Mouse (Mus musculus): ENCODE measurements at regions not wholly inside any gene's neighbourhood (a gene's known extent, or its start where the extent isn't known, plus 50 kb on each side); places are given as distances from the start of the nearest gene placed in this dataset.

- DNase-seq (ENCODE audit: extremely low read depth, insufficient read length, low spot score) = no peak
Observed at GRCm38 (mm10) chr8:90192856-90193255, 155.3 kb downstream of the Tox3 start.

DNA sequence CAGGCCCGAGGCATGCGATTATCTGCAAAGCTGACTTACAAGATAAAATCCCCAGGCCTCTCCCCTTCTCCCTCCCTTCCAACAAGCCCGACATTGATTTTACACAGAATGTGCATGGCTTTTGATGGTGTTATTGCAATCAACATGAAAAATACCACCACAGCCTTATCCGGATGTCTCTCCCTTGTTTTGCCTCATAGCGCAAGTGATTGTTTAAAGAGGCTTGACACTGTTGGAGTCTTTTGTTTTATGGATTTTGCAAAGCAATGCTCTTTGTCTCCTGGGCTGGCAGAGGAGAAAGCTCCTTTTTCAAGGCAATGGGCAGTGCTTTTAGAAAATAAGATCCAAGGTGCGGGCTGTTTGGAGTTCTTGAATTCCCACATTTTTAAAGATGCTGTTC lies 165.3 kb downstream of the Tox3 start:
- no peak for DNase-seq (ENCODE audit: extremely low read depth, insufficient read length, low spot score)

GRCm38 (mm10) chr8:90176771-90177170 lies 171.4 kb downstream of the Tox3 start:
- no peak for DNase-seq (ENCODE audit: extremely low read depth, insufficient read length, low spot score)

GRCm38 (mm10) chr8:90176335-90176734 lies 171.8 kb downstream of the Tox3 start:
- DNase-seq (ENCODE audit: extremely low read depth, insufficient read length, low spot score) = no peak

- DNase-seq (ENCODE audit: extremely low read depth, insufficient read length, low spot score) = no peak
Observed at GRCm38 (mm10) chr8:90166639-90167038, 181.5 kb downstream of the Tox3 start.

GRCm38 (mm10) chr8:90151477-90151876 lies 196.7 kb downstream of the Tox3 start:
- no peak for DNase-seq (ENCODE audit: extremely low read depth, insufficient read length, low spot score)

GRCm38 (mm10) chr8:90149903-90150302 lies 198.2 kb downstream of the Tox3 start:
- DNase-seq (ENCODE audit: extremely low read depth, insufficient read length, low spot score) = no peak

DNA sequence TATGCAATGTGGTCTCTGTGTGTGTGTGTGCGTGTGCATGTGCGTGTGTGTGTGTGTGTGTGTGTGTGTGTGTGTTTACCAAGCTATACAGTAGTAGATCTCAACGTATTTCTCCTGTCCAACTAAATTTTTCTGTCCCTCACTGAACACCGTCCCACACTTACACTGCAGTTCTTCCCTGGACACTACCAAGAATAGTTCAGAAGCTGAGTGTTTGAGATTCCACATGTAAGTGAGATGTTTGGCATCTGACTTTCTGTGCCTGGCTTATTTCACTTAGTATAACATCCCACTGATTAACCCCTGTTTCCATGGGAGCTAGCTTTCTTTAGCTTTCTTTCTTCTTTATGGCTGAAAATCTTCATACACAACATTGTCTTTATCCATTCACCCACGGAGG lies 213.5 kb downstream of the Tox3 start:
- DNase-seq (ENCODE audit: extremely low read depth, insufficient read length, low spot score) = no peak

GRCm38 (mm10) chr8:90130704-90131267 lies 217.4 kb downstream of the Tox3 start:
- DNase-seq (ENCODE audit: extremely low read depth, insufficient read length, low spot score) = no peak

- DNase-seq (ENCODE audit: extremely low read depth, insufficient read length, low spot score) = no peak
Observed at GRCm38 (mm10) chr8:90125426-90125825, 222.7 kb downstream of the Tox3 start.

GRCm38 (mm10) chr8:90123101-90123500 lies 225.0 kb downstream of the Tox3 start:
- no peak for DNase-seq (ENCODE audit: extremely low read depth, insufficient read length, low spot score)

DNA sequence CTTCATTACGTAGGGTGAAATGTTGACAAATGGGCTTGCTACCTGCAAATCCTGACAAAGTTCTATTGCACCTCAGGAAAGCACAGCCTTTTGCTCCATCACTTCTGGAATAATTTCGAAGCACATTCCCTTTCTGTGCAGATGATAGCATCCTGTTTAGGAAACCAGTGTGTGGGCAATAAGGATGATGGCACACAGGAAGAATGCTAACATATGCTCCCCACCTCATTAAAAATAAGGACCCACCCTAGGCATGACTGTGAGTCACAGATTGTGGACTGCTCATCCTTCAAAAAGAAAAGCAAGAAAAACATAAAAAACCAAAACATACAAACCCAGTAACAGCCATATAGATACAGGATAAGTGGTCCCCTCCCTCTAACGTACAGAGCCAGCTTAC lies 226.2 kb downstream of the Tox3 start:
- no peak for DNase-seq (ENCODE audit: extremely low read depth, insufficient read length, low spot score)

DNA sequence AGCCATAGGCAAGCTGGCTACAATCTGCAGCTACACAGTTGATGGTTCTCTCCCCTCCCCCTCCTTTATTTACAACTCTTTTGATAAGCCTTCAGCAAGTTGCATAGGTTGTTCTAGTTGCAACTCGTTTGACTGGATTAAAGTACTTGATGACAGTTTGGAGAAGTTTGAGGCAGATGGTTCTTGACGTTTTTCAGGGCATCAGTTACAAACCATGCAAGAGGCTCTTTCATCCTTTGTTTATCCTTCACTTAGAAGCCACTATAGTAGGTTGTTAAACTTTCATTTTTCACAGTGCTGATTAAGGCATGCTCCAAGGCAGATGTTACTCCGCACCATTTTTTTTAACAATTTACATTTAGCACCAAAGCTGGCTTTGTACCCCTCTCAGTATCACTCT lies 227.1 kb downstream of the Tox3 start:
- DNase-seq (ENCODE audit: extremely low read depth, insufficient read length, low spot score) = no peak

DNA sequence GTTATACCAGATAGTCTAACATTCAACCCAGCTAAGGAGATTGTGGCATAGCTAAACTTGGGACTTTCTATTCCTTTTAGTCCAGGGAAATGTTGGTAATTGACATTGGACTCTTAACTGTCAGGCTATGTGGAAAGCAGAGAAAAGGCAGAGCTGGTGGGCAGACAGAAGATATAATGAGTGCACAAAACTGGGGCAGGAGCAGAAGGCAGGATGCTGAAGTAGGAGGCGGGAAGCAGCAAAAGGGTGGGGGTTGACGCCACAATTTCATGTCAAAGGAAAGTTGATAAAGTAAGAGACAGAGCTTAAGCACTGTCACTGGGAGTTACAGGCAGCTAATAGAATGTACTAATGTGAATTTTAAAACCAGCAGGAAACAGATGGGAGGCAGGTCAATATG lies 232.7 kb downstream of the Tox3 start:
- DNase-seq (ENCODE audit: extremely low read depth, insufficient read length, low spot score) = no peak

DNA sequence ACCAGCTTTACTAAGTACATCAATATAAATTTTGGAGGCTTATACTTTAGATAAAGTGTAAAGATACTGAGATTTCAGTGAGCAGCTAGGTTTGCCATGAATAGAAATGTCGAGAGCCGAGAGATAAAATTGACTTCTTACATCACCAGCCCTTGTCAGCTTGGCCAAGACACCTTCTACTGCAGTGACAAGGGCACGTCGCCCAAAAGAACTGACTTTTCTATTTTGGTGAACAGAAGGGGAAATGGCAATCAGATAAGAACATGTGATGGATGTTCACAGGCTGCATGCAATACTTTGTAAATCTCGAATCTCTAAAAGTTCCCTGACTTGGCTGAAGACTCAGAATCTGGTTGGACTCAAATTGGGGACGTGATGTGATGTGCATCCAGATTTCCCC lies 247.6 kb downstream of the Tox3 start:
- DNase-seq (ENCODE audit: extremely low read depth, insufficient read length, low spot score) = no peak

DNA sequence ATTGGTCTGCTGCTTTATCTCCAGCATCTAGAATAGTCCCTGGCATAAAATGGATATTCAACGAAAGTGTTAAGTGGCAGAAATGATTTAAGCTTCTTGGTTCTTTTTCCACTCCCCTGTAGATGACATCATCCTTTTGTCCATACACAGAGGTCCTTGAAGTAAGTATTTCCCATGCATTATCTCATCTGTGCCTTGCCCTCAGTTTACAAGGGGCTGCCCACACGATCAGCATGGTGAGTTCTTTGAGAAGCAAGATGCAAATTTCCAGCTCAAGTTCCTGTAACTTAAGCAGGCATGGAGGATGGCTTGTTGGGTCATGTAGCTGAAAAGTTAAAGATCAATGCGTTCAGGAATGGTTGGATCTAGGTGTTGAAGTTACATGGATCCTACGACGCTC lies 265.5 kb downstream of the Tox3 start:
- DNase-seq (ENCODE audit: extremely low read depth, insufficient read length, low spot score) = no peak

DNA sequence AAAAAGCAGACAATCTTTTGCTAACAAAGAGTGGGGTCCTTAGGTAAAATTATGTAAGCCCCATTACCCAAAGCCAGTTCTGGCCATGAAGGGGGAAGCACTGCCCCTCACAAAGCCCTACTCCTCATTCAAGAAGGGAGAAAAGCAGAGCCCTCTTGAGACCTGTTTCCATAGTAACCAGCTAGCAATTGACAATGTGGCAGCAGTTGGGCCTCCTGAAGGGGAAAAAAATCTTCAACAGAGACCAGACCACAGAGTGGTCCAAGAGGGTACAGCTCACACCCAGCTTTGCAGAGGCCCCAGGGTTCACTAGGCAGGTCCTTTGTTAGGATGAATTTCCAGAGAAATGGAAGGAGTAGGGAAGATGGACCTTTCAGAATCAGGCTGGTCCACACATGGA lies 271.8 kb downstream of the Tox3 start:
- DNase-seq (ENCODE audit: extremely low read depth, insufficient read length, low spot score) = no peak

DNA sequence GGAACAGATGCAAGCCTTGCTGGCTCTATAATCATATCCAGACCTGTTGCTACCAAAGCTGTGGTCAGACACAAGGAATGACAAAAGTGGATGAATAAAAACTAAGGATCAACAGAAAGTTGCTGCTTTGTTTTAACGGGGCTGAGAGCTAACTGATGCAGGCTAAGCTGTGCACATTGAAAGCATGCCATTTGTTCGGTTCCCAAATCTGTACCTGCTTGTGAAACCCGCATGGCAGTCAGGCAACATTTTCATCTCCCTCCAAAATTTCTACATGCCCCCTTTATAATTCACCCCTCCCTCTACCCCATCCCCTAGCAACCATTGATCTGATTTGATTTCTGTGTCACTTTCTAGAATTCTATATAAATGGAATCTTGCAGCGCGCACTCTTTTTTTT lies 272.3 kb downstream of the Tox3 start:
- no peak for DNase-seq (ENCODE audit: extremely low read depth, insufficient read length, low spot score)

DNA sequence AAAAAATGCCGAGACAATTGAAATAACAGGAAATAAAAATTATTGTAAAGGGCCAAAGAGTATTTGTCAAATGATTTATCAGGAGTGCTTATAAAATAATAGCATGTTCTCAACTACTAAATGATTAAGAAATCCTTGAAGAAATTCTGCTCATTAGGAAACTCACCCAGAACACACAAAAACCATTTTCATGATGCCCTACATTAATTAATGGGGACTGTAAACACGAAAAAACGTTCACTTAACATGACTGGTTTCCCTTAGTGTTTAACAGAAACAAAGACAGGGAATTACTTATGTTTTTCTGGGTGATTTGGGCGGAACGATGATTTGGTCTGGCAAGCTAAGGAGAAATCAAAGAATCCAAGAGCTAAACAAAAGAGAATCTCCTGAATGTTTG lies 278.1 kb downstream of the Tox3 start:
- no peak for DNase-seq (ENCODE audit: extremely low read depth, insufficient read length, low spot score)

- DNase-seq (ENCODE audit: extremely low read depth, insufficient read length, low spot score) = no peak
Observed at GRCm38 (mm10) chr8:90069411-90069993, 278.6 kb downstream of the Tox3 start.

- no peak for DNase-seq (ENCODE audit: extremely low read depth, insufficient read length, low spot score)
Observed at GRCm38 (mm10) chr8:90068441-90068840, 279.7 kb downstream of the Tox3 start.

DNA sequence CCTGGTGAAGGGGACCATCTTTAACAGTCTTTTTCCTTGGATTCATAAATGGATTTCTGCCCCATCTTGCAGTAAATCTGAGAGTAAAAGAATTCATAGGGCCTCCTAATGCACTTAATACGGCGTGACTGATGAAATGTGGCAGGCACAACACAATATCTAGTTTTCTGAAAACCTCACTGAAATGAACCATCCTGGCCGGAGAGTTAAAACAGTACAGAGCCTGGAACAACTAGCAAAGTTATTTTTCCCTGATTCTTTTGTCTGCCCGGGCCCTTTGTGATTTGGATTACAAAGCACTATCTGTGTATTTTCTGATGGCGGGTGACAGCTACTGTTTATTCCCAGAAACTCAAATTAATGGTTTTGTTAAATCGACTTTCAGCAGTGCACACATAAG lies 283.8 kb downstream of the Tox3 start:
- DNase-seq (ENCODE audit: extremely low read depth, insufficient read length, low spot score) = no peak

DNA sequence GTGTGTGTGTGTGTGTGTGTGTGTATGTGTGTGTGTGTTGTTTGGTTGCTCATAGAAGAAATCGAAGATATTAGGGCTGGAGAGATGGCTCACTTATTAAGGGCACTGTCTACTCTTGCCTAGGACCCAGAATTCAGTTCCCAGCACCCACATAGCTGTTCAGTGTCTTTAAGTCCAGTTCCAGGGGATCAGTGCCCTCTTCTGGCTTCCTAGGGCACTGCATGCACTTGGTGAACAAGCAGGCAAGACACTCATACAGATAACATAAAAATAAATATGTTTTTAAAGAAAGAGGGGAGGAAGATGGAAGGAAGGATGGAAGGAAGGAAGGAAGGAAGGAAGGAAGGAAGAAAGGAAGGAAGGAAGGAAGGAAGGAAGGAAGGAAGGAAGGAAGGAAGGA lies 284.9 kb downstream of the Tox3 start:
- no peak for DNase-seq (ENCODE audit: extremely low read depth, insufficient read length, low spot score)

Measured in 3134 (cell line).